Mouse (Mus musculus): ENCODE data around the gene Zmat5.

DNA sequence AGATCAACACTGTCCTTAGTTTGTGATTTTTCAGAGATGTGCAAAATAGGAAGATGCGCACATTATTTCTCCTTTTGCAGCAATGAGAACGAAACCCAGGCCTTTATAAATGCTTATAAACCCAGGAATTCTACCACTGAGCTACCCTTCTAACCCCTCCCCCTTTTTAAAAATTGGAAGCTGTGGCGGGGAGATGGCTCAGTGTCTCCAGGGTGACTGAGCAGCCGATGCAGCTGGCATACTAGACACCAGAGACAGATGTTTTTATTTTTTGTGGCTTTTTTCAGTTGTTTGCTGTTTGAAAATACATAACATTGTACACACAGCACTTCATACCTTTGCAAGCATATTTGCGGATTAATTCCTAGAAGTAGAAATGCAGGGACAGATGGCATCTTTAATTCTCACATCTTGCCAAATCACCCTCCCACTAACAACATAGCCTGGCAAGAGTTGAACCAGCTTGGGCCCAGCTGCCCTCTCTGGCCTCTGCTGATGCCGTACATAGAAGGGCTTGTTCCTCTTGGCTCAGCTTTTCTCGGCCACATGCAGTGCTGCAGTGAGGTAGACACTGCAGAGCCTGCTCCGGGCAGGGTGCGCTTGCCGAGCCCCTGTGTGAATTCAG, 42.5 kb upstream of the Zmat5 start:
- TF ChIP-seq CTCF (IDR thresholded peaks at IDR 0.05; ENCODE audit: borderline replicate concordance, extremely low read depth, insufficient read depth, insufficient read length), result no peak
- TF ChIP-seq POLR2A (IDR thresholded peaks at IDR 0.05; ENCODE audit: borderline replicate concordance, extremely low read depth, insufficient read depth, insufficient read length, poor library complexity, severe bottlenecking), result no peak

Measured in brain, embryonic 14.5 days (tissue).